Mouse (Mus musculus) hindbrain, embryonic 16.5 days (tissue): ENCODE data around the gene Coro2a. TPM values are rescaled to one million over a fixed set of nuclear protein-coding genes. Genes with fewer than 3 reads are reported as not detected.
"Not testable (repeated sequence)": the region's sequence is repeated elsewhere in the genome, so short reads cannot be mapped to it uniquely, and the experiment has no call there.

ENCODE experiments used
- ATAC-seq: fragments of 200-750 bp; cut with Nextera tagmentation; 2 replicates; pipeline ENCODE4 v1.8.0; 2017; ENCODE audit warnings: moderate TSS enrichment, moderate library complexity
- H3K27ac ChIP-seq: fragments of 300-500 bp; sonication (generic); 2 replicates; pipeline ENCODE4 v1.5.1; 2014; ENCODE audit warnings: low read depth, mild to moderate bottlenecking, control low read depth, low read length, moderate library complexity
- H3K27me3 ChIP-seq: fragments of 300-500 bp; sonication (generic); replicated peaks from 2 replicates; pipeline ENCODE4 v1.6.1; 2014; ENCODE audit warnings: low read length; ENCODE audit not compliant: control insufficient read depth, insufficient read depth
- H3K36me3 ChIP-seq: fragments of 300-500 bp; sonication (generic); 2 replicates; pipeline ENCODE4 v1.6.1; 2014; ENCODE audit warnings: mild to moderate bottlenecking, low read length, moderate library complexity, mixed read lengths; ENCODE audit not compliant: control insufficient read depth, insufficient read depth
- H3K4me1 ChIP-seq: fragments of 300-500 bp; sonication (generic); 2 replicates; pipeline ENCODE4 v1.6.1; 2014; ENCODE audit warnings: low read depth, low read length; ENCODE audit not compliant: control insufficient read depth, insufficient read depth
- H3K4me2 ChIP-seq: fragments of 300-500 bp; sonication (generic); 2 replicates; pipeline ENCODE4 v1.6.1; 2014; ENCODE audit warnings: mild to moderate bottlenecking, low read length, control low read depth, moderate library complexity
- H3K4me3 ChIP-seq: fragments of 300-500 bp; sonication (generic); 2 replicates; pipeline ENCODE4 v1.5.1; 2014; ENCODE audit warnings: mild to moderate bottlenecking, low read length, control low read depth, moderate library complexity
- H3K9ac ChIP-seq: fragments of 300-500 bp; sonication (generic); 2 replicates; pipeline ENCODE4 v1.6.1; 2014; ENCODE audit warnings: low read depth, mild to moderate bottlenecking, control low read depth, low read length, moderate library complexity
- H3K9me3 ChIP-seq: fragments of 300-500 bp; sonication (generic); 2 replicates; pipeline ENCODE4 v1.6.1; 2014; ENCODE audit warnings: mild to moderate bottlenecking, low read length, moderate library complexity; ENCODE audit not compliant: control insufficient read depth
- WGBS: fragments of 180-500 bp; shearing (Covaris S2); extraction: QIAGEN DNeasy Blood & Tissue Kit; methylation state at CpG from one replicate; pipeline ENCODE4 v1.1.7; 2014; 5-methylcytosine and 5-hydroxymethylcytosine counted together
- polyA plus RNA-seq: library from polyadenylated mRNA; unstranded; fragments of >200 nt; fragmentation: Nextera tagmentation; extraction: Ambion mirVana; gene quantifications from 2 replicates; pipeline ENCODE4 v1.2.1, GENCODE M21; 2015

The Coro2a gene
- polyA plus RNA-seq, 1 experiment from 2014 or later: 7.9 TPM

DNA sequence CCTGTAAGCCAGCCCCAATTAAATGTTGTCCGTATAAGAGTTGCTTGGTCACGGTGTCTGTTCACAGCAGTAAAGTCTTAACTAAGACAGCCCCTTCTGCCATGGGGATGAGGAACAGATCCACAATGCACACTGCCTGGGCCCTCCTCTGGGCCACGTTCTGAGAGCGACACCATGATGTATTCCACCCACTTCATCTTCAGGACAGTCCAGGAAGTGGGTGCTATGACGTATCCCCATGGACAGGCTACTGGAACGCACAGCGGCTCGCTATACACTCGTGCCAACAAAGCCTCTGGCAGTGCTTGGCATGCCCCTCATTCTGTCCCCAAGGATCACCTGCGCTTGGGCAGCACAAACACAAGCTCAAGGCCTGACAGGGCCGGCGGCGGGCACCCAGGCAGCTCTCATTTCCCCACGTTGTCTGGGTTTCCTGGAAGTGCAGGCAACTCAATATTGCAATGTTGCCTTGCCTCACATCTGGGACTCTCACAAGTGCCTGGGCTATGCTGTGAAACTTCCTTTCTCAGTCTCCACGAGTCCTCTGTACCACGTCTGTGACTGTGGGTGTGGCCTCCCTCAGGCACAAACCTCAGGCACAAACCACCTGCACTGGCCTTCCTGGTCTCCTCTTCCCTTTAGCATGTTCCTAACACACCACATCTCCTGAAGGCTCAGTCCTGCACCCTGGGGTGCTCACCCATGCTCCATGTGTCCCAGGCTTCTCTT, 33.9 kb upstream of the Coro2a start:
- H3K36me3 ChIP-seq: no peaks in the 10 kb centered on the region
- no peak overlapping the region for H3K9ac ChIP-seq
- H3K4me2 ChIP-seq: no peak overlapping the region
- H3K4me3 ChIP-seq: no peak overlapping the region
- 86% methylated on average over 16 of the region's 16 CpGs for WGBS
- ATAC-seq: no peak
- H3K27me3 ChIP-seq: no peaks in the 10 kb centered on the region
- no peaks in the 10 kb centered on the region for H3K4me1 ChIP-seq
- no peaks in the 10 kb centered on the region for H3K9me3 ChIP-seq
- no peak overlapping the region for H3K27ac ChIP-seq

DNA sequence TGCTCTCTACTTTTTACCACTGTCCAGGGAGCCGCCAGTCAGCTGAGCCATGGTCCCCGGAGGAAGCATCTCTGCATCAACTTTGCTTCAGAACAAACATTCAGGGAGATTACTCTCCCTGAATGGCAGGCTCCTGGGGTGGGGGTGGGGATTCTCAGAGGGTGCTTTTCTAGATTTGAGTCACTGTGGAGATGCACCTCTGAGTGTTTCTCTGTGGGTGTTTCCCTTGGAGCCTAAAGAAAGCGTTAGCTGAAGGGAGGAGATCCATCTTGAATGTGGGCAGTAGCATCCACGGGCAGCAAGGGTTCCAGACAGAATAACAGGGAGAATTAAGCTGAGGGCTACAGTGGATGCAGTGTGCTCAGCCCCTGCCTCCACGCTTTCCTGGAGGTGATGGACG, 32.9 kb upstream of the Coro2a start:
- no peaks in the 10 kb centered on the region for H3K4me1 ChIP-seq
- H3K4me3 ChIP-seq: no peak overlapping the region
- H3K27me3 ChIP-seq: no peaks in the 10 kb centered on the region
- no peaks in the 10 kb centered on the region for H3K36me3 ChIP-seq
- H3K9me3 ChIP-seq: no peaks in the 10 kb centered on the region
- no peak overlapping the region for H3K27ac ChIP-seq
- ATAC-seq: no peak
- 59% methylated on average over 6 of the region's 6 CpGs for WGBS
- H3K4me2 ChIP-seq: no peak overlapping the region
- H3K9ac ChIP-seq: no peak overlapping the region

DNA sequence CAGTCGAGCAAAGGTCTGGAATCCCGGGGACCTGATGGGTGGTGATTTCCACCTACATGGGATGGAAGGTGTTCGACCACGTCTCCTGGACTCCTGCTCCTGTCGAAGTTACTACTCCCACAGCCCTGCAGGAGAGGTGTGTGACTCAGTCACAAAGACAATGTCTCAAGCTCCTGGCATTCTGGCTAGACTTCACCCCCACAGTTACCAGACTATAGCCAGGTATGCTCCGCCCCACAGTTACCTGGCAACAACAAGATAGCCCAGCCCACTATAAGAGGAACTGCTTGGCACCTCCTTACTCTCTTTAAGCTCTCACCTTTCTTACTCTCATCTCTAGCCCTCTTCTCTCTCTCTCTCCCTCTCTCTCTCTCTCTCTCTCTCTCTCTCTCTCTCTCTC, 31.6 kb upstream of the Coro2a start:
- H3K36me3 ChIP-seq, H3K27ac ChIP-seq, H3K4me3 ChIP-seq, H3K9ac ChIP-seq, H3K9me3 ChIP-seq, H3K4me1 ChIP-seq, ATAC-seq, H3K27me3 ChIP-seq, H3K4me2 ChIP-seq: not testable (repeated sequence)
- WGBS: 68% methylated on average over 6 of the region's 6 CpGs

DNA sequence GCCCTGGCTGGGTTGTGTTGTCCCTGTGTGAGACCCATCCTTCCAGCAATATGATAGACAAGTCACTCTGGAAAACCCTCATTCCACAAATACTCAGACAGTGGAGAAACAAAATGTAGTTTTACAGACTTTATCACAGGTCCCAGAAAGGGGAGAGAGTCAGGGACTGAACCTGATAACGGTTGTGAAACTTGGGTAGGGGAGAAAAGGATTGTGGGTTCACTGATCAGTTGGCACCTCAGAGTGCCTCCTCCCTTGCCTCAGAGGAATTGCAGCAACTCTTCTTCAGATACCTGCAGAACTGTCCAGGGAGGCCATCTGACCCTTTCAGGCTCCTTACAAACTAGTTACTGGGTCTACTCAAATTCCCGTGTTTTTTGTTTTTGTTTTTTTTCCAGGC, 30.5 kb upstream of the Coro2a start:
- no peak overlapping the region for H3K4me3 ChIP-seq
- no peak overlapping the region for H3K27ac ChIP-seq
- no peaks in the 10 kb centered on the region for H3K9me3 ChIP-seq
- 84% methylated on average over 2 of the region's 2 CpGs for WGBS
- no peaks in the 10 kb centered on the region for H3K27me3 ChIP-seq
- H3K9ac ChIP-seq: no peak overlapping the region
- no peak overlapping the region for H3K4me2 ChIP-seq
- no peaks in the 10 kb centered on the region for H3K4me1 ChIP-seq
- ATAC-seq: no peak
- no peaks in the 10 kb centered on the region for H3K36me3 ChIP-seq

DNA sequence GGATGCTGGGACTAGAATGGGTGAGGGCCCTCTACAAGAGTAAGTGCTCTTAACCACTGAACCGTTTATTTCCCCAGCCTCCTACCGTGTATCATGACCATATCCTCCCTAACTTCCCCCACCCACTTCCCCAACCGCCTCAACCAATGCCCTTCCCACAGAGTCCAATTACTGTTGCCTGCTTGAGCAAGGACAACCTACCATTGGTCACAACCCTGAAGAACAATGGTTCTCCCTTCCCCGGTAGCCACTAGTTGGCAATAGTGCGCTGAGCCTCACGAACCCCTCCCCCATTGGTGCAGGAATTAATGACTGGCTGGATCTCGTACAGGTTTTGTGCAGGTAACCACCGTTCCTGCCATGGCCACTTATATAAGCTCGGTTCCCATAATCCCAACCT, 28.4 kb upstream of the Coro2a start:
- Histone ChIP-seq H3K27ac (no peak overlapping the region), H3K4me3 (no peak overlapping the region), H3K36me3 (no peaks in the 10 kb centered on the region), H3K4me1 (no peaks in the 10 kb centered on the region), H3K27me3 (no peaks in the 10 kb centered on the region), H3K9ac (no peak overlapping the region), H3K9me3 (no peaks in the 10 kb centered on the region), H3K4me2 (no peak overlapping the region)
- 63% methylated on average over 9 of the region's 9 CpGs for WGBS
- ATAC-seq: no peak

DNA sequence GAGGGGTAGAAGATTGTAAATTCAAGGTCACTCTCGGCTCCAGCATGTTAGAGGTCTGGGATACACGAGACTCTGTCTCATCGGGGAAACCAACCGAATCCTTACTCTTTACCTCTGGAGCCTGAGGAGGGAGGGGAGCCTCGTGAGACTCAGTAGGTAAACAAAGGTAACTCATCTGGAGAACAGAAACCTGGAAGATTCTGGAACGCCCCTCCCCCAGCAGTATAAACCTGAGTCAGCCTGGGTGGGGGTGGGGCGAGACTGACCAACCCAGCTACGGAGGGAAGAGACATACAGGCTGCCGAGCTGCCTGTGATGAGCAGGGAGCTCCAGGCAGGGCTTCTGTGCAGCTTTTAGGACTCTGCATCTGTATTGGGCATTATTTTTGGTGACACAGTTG, 26.9 kb upstream of the Coro2a start:
- Histone ChIP-seq H3K9ac (no peak overlapping the region), H3K27ac (no peak overlapping the region), H3K9me3 (no peaks in the 10 kb centered on the region), H3K36me3 (no peaks in the 10 kb centered on the region), H3K4me1 (no peaks in the 10 kb centered on the region), H3K4me2 (no peak overlapping the region), H3K4me3 (no peak overlapping the region), H3K27me3 (no peaks in the 10 kb centered on the region)
- ATAC-seq: no peak
- WGBS: 54% methylated on average over 9 of the region's 9 CpGs

DNA sequence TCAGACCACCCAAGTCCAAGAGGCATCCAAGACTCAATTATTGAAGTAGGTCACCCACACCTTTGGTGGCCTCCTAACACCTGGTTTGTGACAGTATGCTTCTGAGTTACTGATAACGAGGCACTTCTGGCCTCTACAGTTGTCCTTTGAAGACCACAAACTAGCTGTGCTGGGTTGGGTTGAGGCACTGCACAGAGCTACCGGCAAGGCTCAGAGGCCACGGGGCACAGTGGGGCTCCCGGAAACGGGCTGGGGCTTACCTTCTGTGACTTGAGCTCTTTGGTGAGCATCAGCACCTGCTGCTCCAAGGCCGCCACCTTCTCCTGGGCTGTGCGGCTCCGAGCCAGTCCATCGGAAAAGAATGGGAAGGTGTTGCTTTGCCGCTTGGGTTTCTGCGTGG, 26.1 kb upstream of the Coro2a start:
- ATAC-seq: no peak
- Histone ChIP-seq H3K9ac (no peak overlapping the region), H3K4me2 (no peak overlapping the region), H3K4me3 (no peak overlapping the region), H3K27ac (no peak overlapping the region), H3K9me3 (no peaks in the 10 kb centered on the region), H3K36me3 (no peaks in the 10 kb centered on the region), H3K27me3 (no peaks in the 10 kb centered on the region), H3K4me1 (no peaks in the 10 kb centered on the region)
- 86% methylated on average over 11 of the region's 11 CpGs for WGBS

DNA sequence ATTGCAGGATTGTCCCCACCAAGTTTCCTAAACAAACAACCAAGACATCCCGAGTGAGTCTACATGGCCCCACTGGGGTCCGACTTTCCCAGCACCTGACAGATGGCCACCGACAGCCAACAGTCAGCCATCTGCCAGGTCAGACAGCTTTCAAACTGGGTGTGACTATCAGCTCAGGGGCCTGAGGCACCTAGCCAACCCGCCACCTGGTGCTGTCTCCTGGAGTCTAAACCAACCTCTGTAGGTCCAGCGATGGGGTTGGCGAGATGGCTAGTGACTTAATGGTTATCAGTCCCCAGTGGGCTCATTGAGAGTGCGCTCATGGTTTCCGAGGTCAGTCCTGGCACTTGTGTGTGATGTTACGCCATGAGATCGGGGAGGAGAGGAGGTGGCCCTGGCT, 23.1 kb upstream of the Coro2a start:
- 66% methylated on average over 10 of the region's 10 CpGs for WGBS
- no peak overlapping the region for H3K27ac ChIP-seq
- H3K9ac ChIP-seq: no peak overlapping the region
- peak; percentile 40; the same call in 1 of the 2 replicates for ATAC-seq
- 0 out of 2 replicates have a peak, but pooled peaks cover 3% of the 10 kb centered on the region for H3K4me1 ChIP-seq
- no peak overlapping the region for H3K4me3 ChIP-seq
- H3K9me3 ChIP-seq: no peaks in the 10 kb centered on the region
- H3K4me2 ChIP-seq: no peak overlapping the region
- no peaks in the 10 kb centered on the region for H3K27me3 ChIP-seq
- no peaks in the 10 kb centered on the region for H3K36me3 ChIP-seq

DNA sequence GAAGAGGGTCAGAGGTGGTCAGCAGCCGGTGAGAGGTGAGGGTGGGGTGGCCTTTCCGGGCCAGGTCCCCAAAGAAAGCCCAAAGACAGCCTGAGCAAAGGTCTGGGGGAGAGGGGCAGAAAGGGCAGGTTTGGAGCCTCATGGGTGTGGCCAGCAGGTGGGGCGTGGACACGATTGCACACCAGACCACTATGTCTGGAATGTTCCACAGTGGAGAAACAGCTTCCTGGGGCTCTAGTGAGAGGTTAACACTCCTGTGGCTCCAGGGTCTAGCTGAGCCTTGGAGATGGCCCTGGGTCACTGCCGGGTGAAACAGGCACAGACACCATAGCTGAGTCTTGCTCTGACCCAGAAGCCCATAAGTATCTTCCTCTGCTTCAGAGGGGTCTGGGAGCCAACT, 21.0 kb upstream of the Coro2a start:
- Histone ChIP-seq H3K9me3 (no peaks in the 10 kb centered on the region), H3K36me3 (no peaks in the 10 kb centered on the region), H3K4me3 (no peak overlapping the region), H3K4me1 (0 out of 2 replicates have a peak, but pooled peaks cover 3% of the 10 kb centered on the region), H3K27ac (no peak overlapping the region), H3K4me2 (no peak overlapping the region), H3K9ac (no peak overlapping the region), H3K27me3 (no peaks in the 10 kb centered on the region)
- WGBS: 88% methylated on average over 5 of the region's 5 CpGs
- ATAC-seq: no peak
